Mouse (Mus musculus) brain, embryonic 14.5 days (tissue): Measurements from ENCODE around the gene Cbx6.

Source experiments
- CTCF ChIP-seq: fragments of 200-500 bp; IDR thresholded peaks from 2 replicates; pipeline ENCODE4 v1.5.1; 2012; ENCODE audit warnings: inconsistent platforms, mild to moderate bottlenecking, moderate library complexity, borderline replicate concordance; ENCODE audit not compliant: insufficient read depth, insufficient read length; ENCODE audit errors: extremely low read depth
- POLR2A ChIP-seq: fragments of 200-500 bp; IDR thresholded peaks from 2 replicates; pipeline ENCODE4 v1.6.1; 2012; ENCODE audit warnings: mild to moderate bottlenecking, inconsistent platforms, borderline replicate concordance; ENCODE audit not compliant: poor library complexity, insufficient read depth, insufficient read length, severe bottlenecking; ENCODE audit errors: extremely low read depth

GRCm38 (mm10) chr15:79833251-79834050, 1.0 kb downstream of the Cbx6 start:
- TF ChIP-seq CTCF (no peak), POLR2A (no peak)
